Mouse (Mus musculus) forebrain, embryonic 13.5 days (tissue): Measurements from ENCODE around the gene Tex29. TPM values are rescaled to one million over a fixed set of nuclear protein-coding genes. Genes with fewer than 3 reads are reported as not detected.

Experiments used
- ATAC-seq: fragments of 200-750 bp; cut with Nextera tagmentation; 2 replicates; pipeline ENCODE4 v1.8.0; 2017
- H3K27ac ChIP-seq: fragments of 300-500 bp; sonication (generic); 2 replicates; pipeline ENCODE4 v1.5.1; 2015; ENCODE audit warnings: inconsistent platforms, mild to moderate bottlenecking, moderate library complexity
- H3K27me3 ChIP-seq: fragments of 300-500 bp; sonication (generic); 2 replicates; pipeline ENCODE4 v1.6.1; 2015; ENCODE audit warnings: mild to moderate bottlenecking, inconsistent platforms
- H3K36me3 ChIP-seq: fragments of 300-500 bp; sonication (generic); 2 replicates; pipeline ENCODE4 v1.6.1; 2015; ENCODE audit warnings: mild to moderate bottlenecking, inconsistent platforms; ENCODE audit not compliant: poor library complexity, severe bottlenecking
- H3K4me1 ChIP-seq: fragments of 300-500 bp; sonication (generic); 2 replicates; pipeline ENCODE4 v1.6.1; 2015; ENCODE audit warnings: inconsistent platforms
- H3K4me2 ChIP-seq: fragments of 300-500 bp; sonication (generic); 2 replicates; pipeline ENCODE4 v1.6.1; 2015; ENCODE audit warnings: inconsistent platforms, mild to moderate bottlenecking, moderate library complexity
- H3K4me3 ChIP-seq: fragments of 300-500 bp; sonication (generic); 2 replicates; pipeline ENCODE4 v1.5.1; 2015; ENCODE audit warnings: mild to moderate bottlenecking, inconsistent platforms
- H3K9ac ChIP-seq: fragments of 300-500 bp; sonication (generic); 2 replicates; pipeline ENCODE4 v1.6.1; 2015; ENCODE audit warnings: mild to moderate bottlenecking, inconsistent platforms
- H3K9me3 ChIP-seq: fragments of 300-500 bp; sonication (generic); replicated peaks from 2 replicates; pipeline ENCODE4 v1.6.1; 2016; ENCODE audit warnings: inconsistent platforms
- WGBS: fragments of 180-500 bp; shearing (Covaris S2); methylation state at CpG from one replicate; pipeline ENCODE4 v1.1.7; 2015; 5-methylcytosine and 5-hydroxymethylcytosine counted together
- polyA plus RNA-seq: library from polyadenylated mRNA; unstranded; fragments of >200 nt; fragmentation: Nextera tagmentation; extraction: Ambion mirVana; gene quantifications from 2 replicates; pipeline ENCODE4 v1.2.1, GENCODE M21; 2015

The Tex29 gene
- 0.30 and 0.89 TPM in 2 replicates for polyA plus RNA-seq

DNA sequence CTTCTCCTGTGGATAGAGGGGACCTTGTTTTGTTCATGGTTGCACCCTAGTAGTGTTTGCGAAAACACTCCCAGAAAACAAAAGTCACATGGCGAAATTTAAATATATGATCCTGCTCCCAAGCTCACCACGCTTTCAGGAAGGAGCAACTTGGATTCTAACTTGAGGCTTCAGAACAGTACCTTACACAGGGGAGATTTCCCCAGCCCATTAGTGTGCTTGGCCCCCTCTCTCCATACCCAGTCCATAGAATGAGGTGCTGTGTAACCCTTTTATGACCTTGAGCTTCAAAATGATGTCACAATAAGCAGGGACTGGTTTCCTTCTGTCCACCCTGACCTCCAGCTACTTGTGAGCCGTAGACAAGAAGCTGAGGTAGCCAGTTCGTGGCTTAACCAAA is at the start of gene Tex29:
TSS of gene Tex29 (plus strand) at position 301 of the 400 bp plus-strand sequence.
- 0 out of 2 replicates have a peak within 1 kb of the TSS, but pooled peaks have one; percentile 13 for H3K4me2 ChIP-seq
- no peak within 1 kb of the TSS for H3K4me3 ChIP-seq
- peaks cover 23% of the 10 kb centered on the region for H3K36me3 ChIP-seq
- H3K9ac ChIP-seq = no peak within 1 kb of the TSS
- H3K27me3 ChIP-seq = no peaks in the 10 kb centered on the region
- no peak for ATAC-seq
- H3K4me1 ChIP-seq = peaks cover 30% of the 10 kb centered on the region
- H3K27ac ChIP-seq = peak within 1 kb of the TSS; percentile 72
- no peaks in the 10 kb centered on the region for H3K9me3 ChIP-seq
- WGBS = 86% methylated on average over 5 of the region's 5 CpGs

DNA sequence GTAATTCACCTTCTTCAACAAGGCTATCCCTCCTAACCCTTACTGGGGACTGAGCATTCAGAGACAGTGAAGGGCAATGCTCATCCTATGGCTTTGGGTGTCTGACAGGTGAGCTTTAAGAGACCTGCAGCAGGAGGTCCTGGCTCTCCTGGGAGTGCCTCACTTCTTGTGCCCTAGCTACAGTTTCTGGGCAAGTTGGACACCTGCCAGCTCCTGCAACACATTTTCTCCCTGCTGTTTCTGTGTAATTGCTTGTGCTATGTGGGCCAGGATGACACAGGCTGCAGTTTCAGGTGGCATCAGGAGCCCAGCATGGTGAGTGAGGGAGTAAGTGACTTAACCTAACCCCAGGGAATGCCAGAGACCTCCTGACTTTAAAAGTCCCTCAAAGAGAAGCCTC is 45.3 kb upstream of the Tex29 start:
- no peak overlapping the region for H3K4me2 ChIP-seq
- no peak overlapping the region for H3K4me3 ChIP-seq
- H3K27ac ChIP-seq = 0 out of 2 replicates have a peak overlapping the region, but pooled peaks have one; percentile 25
- H3K9me3 ChIP-seq = no peaks in the 10 kb centered on the region
- H3K9ac ChIP-seq = no peak overlapping the region
- H3K36me3 ChIP-seq = peaks cover 66% of the 10 kb centered on the region
- H3K4me1 ChIP-seq = peaks cover 19% of the 10 kb centered on the region
- no peaks in the 10 kb centered on the region for H3K27me3 ChIP-seq
- no peak for ATAC-seq

DNA sequence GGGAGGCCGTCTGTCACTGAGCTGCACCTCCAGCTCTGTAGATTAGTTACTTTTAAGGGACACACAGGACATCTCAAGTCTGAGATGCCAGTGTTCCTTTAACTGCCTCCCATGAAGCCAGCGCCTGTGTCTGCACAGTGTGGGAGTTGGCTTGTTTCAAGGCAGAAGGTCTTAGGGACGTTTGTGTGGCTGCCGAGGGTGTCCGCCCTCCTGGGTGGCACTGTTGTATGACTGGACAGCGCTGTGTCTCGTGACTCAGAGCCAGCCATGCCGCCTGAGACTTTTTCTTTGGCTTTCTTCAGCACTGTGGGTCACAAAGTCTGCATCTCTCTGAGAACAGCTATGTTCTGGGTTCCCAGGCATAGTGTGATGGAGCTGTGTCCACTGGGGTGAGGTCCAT is 43.1 kb upstream of the Tex29 start:
- H3K9ac ChIP-seq = 0 out of 2 replicates have a peak overlapping the region, but pooled peaks have one; percentile 21
- no peaks in the 10 kb centered on the region for H3K27me3 ChIP-seq
- no peak overlapping the region for H3K4me3 ChIP-seq
- peaks cover 63% of the 10 kb centered on the region for H3K36me3 ChIP-seq
- 90% methylated on average over 8 of the region's 8 CpGs for WGBS
- H3K4me2 ChIP-seq = no peak overlapping the region
- no peak for ATAC-seq
- peaks cover 26% of the 10 kb centered on the region for H3K4me1 ChIP-seq
- H3K27ac ChIP-seq = no peak overlapping the region
- no peaks in the 10 kb centered on the region for H3K9me3 ChIP-seq

- peaks cover 63% of the 10 kb centered on the region for H3K36me3 ChIP-seq
- WGBS = 81% methylated on average over 14 of the region's 14 CpGs
Measured at GRCm38 (mm10) chr8:11797729-11798479, 42.4 kb upstream of the Tex29 start.

DNA sequence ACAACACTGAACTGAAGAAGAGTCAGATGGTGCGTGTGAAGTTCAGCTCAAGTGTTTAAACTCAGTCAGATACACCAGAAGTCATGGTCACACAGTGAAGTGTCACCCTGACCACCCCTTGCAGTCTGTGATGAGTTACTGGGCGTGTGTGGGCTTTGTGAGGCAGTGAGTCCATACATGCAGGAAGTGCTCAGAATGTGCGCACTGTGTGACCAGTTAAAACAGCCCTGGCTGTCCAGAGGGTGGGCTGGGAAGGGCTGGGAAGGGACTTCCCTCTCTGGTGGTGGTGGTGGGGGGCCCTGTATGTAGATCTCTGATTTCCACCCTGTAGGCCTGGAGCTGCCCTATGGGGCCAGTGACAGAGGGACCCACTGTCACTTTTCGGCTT is 41.8 kb upstream of the Tex29 start:
- no peak overlapping the region for H3K27ac ChIP-seq
- no peaks in the 10 kb centered on the region for H3K27me3 ChIP-seq
- H3K9ac ChIP-seq = no peak overlapping the region
- no peak for ATAC-seq
- H3K4me3 ChIP-seq = no peak overlapping the region
- peaks cover 63% of the 10 kb centered on the region for H3K36me3 ChIP-seq
- H3K4me1 ChIP-seq = peaks cover 26% of the 10 kb centered on the region
- WGBS = 88% methylated on average over 4 of the region's 4 CpGs
- H3K4me2 ChIP-seq = no peak overlapping the region
- no peaks in the 10 kb centered on the region for H3K9me3 ChIP-seq

More at GRCm38 (mm10) chr8:11797729-11798479, 42.4 kb upstream of the Tex29 start:
- Histone ChIP-seq H3K27ac (no peak overlapping the region; the same call in 1 of the 2 replicates), H3K27me3 (no peaks in the 10 kb centered on the region), H3K4me3 (no peak overlapping the region), H3K9me3 (no peaks in the 10 kb centered on the region), H3K9ac (0 out of 2 replicates have a peak overlapping the region, but pooled peaks have one; percentile 21), H3K4me1 (peaks cover 26% of the 10 kb centered on the region), H3K4me2 (no peak overlapping the region)
- peak; percentile 38; the same call in 1 of the 2 replicates for ATAC-seq

GRCm38 (mm10) chr8:11799098-11799497 is 41.2 kb upstream of the Tex29 start:
- no peak for ATAC-seq
- Histone ChIP-seq H3K4me2 (no peak overlapping the region), H3K27ac (no peak overlapping the region), H3K36me3 (peaks cover 68% of the 10 kb centered on the region), H3K4me1 (peaks cover 26% of the 10 kb centered on the region), H3K9me3 (no peaks in the 10 kb centered on the region), H3K27me3 (no peaks in the 10 kb centered on the region), H3K9ac (no peak overlapping the region), H3K4me3 (no peak overlapping the region)
- WGBS = 91% methylated on average over 3 of the region's 3 CpGs

GRCm38 (mm10) chr8:11800481-11800880 is 39.8 kb upstream of the Tex29 start:
- Histone ChIP-seq H3K4me3 (no peak overlapping the region), H3K27ac (no peak overlapping the region; the same call in 1 of the 2 replicates), H3K36me3 (peaks cover 74% of the 10 kb centered on the region), H3K9me3 (no peaks in the 10 kb centered on the region), H3K9ac (no peak overlapping the region), H3K27me3 (no peaks in the 10 kb centered on the region), H3K4me2 (no peak overlapping the region), H3K4me1 (peaks cover 19% of the 10 kb centered on the region)
- no peak for ATAC-seq
- WGBS = 91% methylated on average over 7 of the region's 7 CpGs

GRCm38 (mm10) chr8:11801571-11801970 is 38.7 kb upstream of the Tex29 start:
- no peak overlapping the region for H3K4me3 ChIP-seq
- no peaks in the 10 kb centered on the region for H3K9me3 ChIP-seq
- no peaks in the 10 kb centered on the region for H3K27me3 ChIP-seq
- no peak overlapping the region for H3K9ac ChIP-seq
- H3K27ac ChIP-seq = peak overlapping the region; percentile 57; the same call in 1 of the 2 replicates
- no peak for ATAC-seq
- H3K36me3 ChIP-seq = peaks cover 77% of the 10 kb centered on the region
- 48% methylated on average over 8 of the region's 8 CpGs for WGBS
- H3K4me1 ChIP-seq = peaks cover 21% of the 10 kb centered on the region
- no peak overlapping the region for H3K4me2 ChIP-seq

GRCm38 (mm10) chr8:11804914-11805313 is 35.4 kb upstream of the Tex29 start:
- ATAC-seq = no peak
- Histone ChIP-seq H3K9me3 (no peaks in the 10 kb centered on the region), H3K4me3 (no peak overlapping the region), H3K4me1 (peaks cover 9% of the 10 kb centered on the region; the same call in 1 of the 2 replicates), H3K27ac (no peak overlapping the region), H3K36me3 (peaks cover 90% of the 10 kb centered on the region), H3K27me3 (no peaks in the 10 kb centered on the region), H3K9ac (no peak overlapping the region), H3K4me2 (no peak overlapping the region)
- 92% methylated on average over 4 of the region's 4 CpGs for WGBS

DNA sequence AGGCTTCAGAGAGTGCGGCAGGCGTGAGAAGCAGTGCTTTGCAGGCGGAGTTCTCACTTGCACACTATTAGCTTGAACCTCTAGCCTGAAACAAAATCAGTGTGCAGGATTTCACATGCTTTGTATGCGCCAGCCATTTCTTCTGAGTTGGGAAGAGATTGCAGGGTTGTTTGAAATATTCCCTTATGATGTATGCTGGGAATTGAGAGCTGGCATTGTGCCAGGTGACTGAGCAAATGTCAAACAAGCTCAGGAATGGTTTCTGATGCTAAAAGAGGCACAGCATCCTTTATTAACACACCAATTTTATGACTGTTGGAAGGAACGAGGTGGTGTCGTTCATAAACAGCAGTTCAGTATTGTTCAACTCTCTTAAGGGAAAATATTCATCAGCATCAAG is 34.0 kb upstream of the Tex29 start:
- H3K36me3 ChIP-seq = peaks cover 95% of the 10 kb centered on the region

DNA sequence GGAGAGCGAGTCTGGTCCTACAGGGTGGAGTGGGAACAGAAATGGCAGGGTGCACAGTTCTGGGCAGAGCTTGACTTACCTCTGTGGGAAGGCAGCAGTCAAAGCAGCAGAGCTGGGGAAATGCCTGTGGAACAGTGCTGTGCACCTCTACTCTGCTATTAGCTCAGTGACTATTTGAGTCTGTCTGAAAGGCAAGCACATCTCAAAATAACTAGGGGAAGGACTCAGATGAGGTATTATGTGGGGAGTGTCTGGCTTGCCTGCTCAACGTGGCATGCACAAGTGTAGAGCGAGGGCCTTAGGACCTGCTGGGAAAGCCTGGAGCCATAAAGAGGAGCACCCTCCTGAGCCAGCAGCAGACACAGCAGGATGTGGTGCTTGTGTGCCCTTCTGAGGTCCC is 32.9 kb upstream of the Tex29 start:
- H3K4me2 ChIP-seq = no peak overlapping the region
- H3K36me3 ChIP-seq = peaks cover 96% of the 10 kb centered on the region
- no peaks in the 10 kb centered on the region for H3K27me3 ChIP-seq
- H3K4me3 ChIP-seq = no peak overlapping the region
- ATAC-seq = no peak
- H3K27ac ChIP-seq = no peak overlapping the region
- H3K9me3 ChIP-seq = no peaks in the 10 kb centered on the region
- H3K9ac ChIP-seq = no peak overlapping the region
- 86% methylated on average over 3 of the region's 3 CpGs for WGBS
- 0 out of 2 replicates have a peak, but pooled peaks cover 3% of the 10 kb centered on the region for H3K4me1 ChIP-seq

More for the DNA sequence above, 34.0 kb upstream of the Tex29 start:
- Histone ChIP-seq H3K4me1 (peaks cover 8% of the 10 kb centered on the region; the same call in 1 of the 2 replicates), H3K27ac (no peak overlapping the region), H3K4me3 (no peak overlapping the region), H3K4me2 (no peak overlapping the region), H3K9ac (no peak overlapping the region), H3K27me3 (no peaks in the 10 kb centered on the region), H3K9me3 (no peaks in the 10 kb centered on the region)
- 87% methylated on average over 6 of the region's 6 CpGs for WGBS
- no peak for ATAC-seq

DNA sequence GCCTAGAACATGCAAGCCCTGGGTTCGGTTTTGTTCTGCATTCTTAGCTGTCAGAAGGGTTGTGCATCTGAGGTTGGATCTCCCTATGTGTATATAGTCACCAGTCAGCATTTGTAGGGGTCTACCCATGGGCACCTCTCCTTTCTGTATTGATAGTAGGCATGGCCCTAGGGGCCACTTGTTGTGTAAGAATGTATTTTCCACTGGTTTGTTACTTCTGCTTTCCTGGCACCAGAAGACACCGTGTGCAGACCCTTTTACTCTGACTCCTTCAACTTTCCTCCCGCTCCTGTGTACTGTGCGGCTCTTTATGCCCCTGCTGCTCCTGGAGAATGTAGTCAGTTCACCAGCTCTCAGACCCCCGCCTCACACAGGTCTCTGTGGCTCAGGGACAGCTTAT is 32.2 kb upstream of the Tex29 start:
- H3K27ac ChIP-seq = no peak overlapping the region
- no peak overlapping the region for H3K9ac ChIP-seq
- no peak overlapping the region for H3K4me2 ChIP-seq
- H3K27me3 ChIP-seq = no peaks in the 10 kb centered on the region
- H3K9me3 ChIP-seq = no peaks in the 10 kb centered on the region
- 0 out of 2 replicates have a peak, but pooled peaks cover 3% of the 10 kb centered on the region for H3K4me1 ChIP-seq
- H3K4me3 ChIP-seq = no peak overlapping the region
- H3K36me3 ChIP-seq = peaks cover 96% of the 10 kb centered on the region
- WGBS = 97% methylated on average over 5 of the region's 5 CpGs
- no peak for ATAC-seq
